Mouse (Mus musculus) hindbrain, embryonic 15.5 days (tissue): ENCODE measurements around the gene Rcor1. TPM values are rescaled to one million over a fixed set of nuclear protein-coding genes. Genes with fewer than 3 reads are reported as not detected.

Experiments
- ATAC-seq: fragments of 200-750 bp; cut with Nextera tagmentation; 2 replicates; pipeline ENCODE4 v1.8.0; 2017; ENCODE audit warnings: low read depth, moderate number of reproducible peaks, moderate TSS enrichment; ENCODE audit not compliant: low FRiP score
- H3K27ac ChIP-seq: fragments of 300-500 bp; sonication (generic); replicated peaks from 2 replicates; pipeline ENCODE4 v1.5.1; 2015; ENCODE audit warnings: mild to moderate bottlenecking, inconsistent platforms
- H3K27me3 ChIP-seq: fragments of 300-500 bp; sonication (generic); 2 replicates; pipeline ENCODE4 v1.6.1; 2015; ENCODE audit warnings: control low read depth, inconsistent platforms
- H3K36me3 ChIP-seq: fragments of 300-500 bp; sonication (generic); 2 replicates; pipeline ENCODE4 v1.6.1; 2015; ENCODE audit warnings: control low read depth, inconsistent platforms
- H3K4me1 ChIP-seq: fragments of 300-500 bp; sonication (generic); replicated peaks from 2 replicates; pipeline ENCODE4 v1.6.1; 2015; ENCODE audit warnings: control low read depth, inconsistent platforms
- H3K4me2 ChIP-seq: fragments of 300-500 bp; sonication (generic); 2 replicates; pipeline ENCODE4 v1.6.1; 2015; ENCODE audit warnings: moderate library complexity, mild to moderate bottlenecking, inconsistent platforms
- H3K4me3 ChIP-seq: fragments of 300-500 bp; sonication (generic); 2 replicates; pipeline ENCODE4 v1.5.1; 2015; ENCODE audit warnings: mild to moderate bottlenecking, inconsistent platforms
- H3K9ac ChIP-seq: fragments of 300-500 bp; sonication (generic); 2 replicates; pipeline ENCODE4 v1.6.1; 2015; ENCODE audit warnings: inconsistent platforms
- H3K9me3 ChIP-seq: fragments of 300-500 bp; sonication (generic); 2 replicates; pipeline ENCODE4 v1.6.1; 2016; ENCODE audit warnings: control low read depth, inconsistent platforms
- WGBS: fragments of 180-500 bp; shearing (Covaris S2); methylation state at CpG from one replicate; pipeline ENCODE4 v1.1.7; 2015; 5-methylcytosine and 5-hydroxymethylcytosine counted together
- polyA plus RNA-seq: library from polyadenylated mRNA; unstranded; fragments of >200 nt; fragmentation: Nextera tagmentation; extraction: Ambion mirVana; gene quantifications from 2 replicates; pipeline ENCODE4 v1.2.1, GENCODE M21; 2015

Gene Rcor1
- polyA plus RNA-seq, 1 experiment from 2014 or later, result 5.7 TPM

GRCm38 (mm10) chr12:111119506-111120085, 80.4 kb downstream of the Rcor1 start:
- H3K27me3 ChIP-seq, result no peaks in the 10 kb centered on the region
- no peak for ATAC-seq
- no peak overlapping the region for H3K4me2 ChIP-seq
- no peak overlapping the region for H3K27ac ChIP-seq
- no peak overlapping the region for H3K4me3 ChIP-seq
- peaks cover 14% of the 10 kb centered on the region for H3K36me3 ChIP-seq
- no peaks in the 10 kb centered on the region for H3K9me3 ChIP-seq
- WGBS, result 90% methylated on average over 5 of the region's 5 CpGs
- H3K4me1 ChIP-seq, result peaks cover 4% of the 10 kb centered on the region
- H3K9ac ChIP-seq, result no peak overlapping the region

GRCm38 (mm10) chr12:111120976-111121645, 82.0 kb downstream of the Rcor1 start:
- Histone ChIP-seq H3K36me3 (peaks cover 14% of the 10 kb centered on the region), H3K4me1 (peaks cover 10% of the 10 kb centered on the region), H3K27ac (no peak overlapping the region), H3K4me2 (no peak overlapping the region), H3K9me3 (no peaks in the 10 kb centered on the region), H3K27me3 (no peaks in the 10 kb centered on the region), H3K4me3 (no peak overlapping the region), H3K9ac (no peak overlapping the region)
- WGBS, result 89% methylated on average over 9 of the region's 9 CpGs
- no peak for ATAC-seq

- no peak overlapping the region for H3K9ac ChIP-seq
- H3K4me1 ChIP-seq, result peaks cover 10% of the 10 kb centered on the region
- no peaks in the 10 kb centered on the region for H3K9me3 ChIP-seq
- no peak overlapping the region for H3K27ac ChIP-seq
- peaks cover 7% of the 10 kb centered on the region for H3K36me3 ChIP-seq
- no peak overlapping the region for H3K4me3 ChIP-seq
- no peak overlapping the region for H3K4me2 ChIP-seq
- no peaks in the 10 kb centered on the region for H3K27me3 ChIP-seq
- no peak for ATAC-seq
Observed at GRCm38 (mm10) chr12:111122332-111122852, 83.2 kb downstream of the Rcor1 start.

- H3K9ac ChIP-seq, result no peak overlapping the region
- H3K4me1 ChIP-seq, result peaks cover 10% of the 10 kb centered on the region
- peak overlapping the region; percentile 16; the same call in 1 of the 2 replicates for H3K4me2 ChIP-seq
- 53% methylated on average over 14 of the region's 14 CpGs for WGBS
- H3K4me3 ChIP-seq, result no peak overlapping the region
- H3K27me3 ChIP-seq, result no peaks in the 10 kb centered on the region
- no peaks in the 10 kb centered on the region for H3K36me3 ChIP-seq
- H3K27ac ChIP-seq, result peak overlapping the region; percentile 47; the same call in 1 of the 2 replicates
- ATAC-seq, result no peak
- H3K9me3 ChIP-seq, result no peaks in the 10 kb centered on the region
Observed at GRCm38 (mm10) chr12:111124601-111125260, 85.6 kb downstream of the Rcor1 start.

GRCm38 (mm10) chr12:111125666-111126065, 86.5 kb downstream of the Rcor1 start:
- Histone ChIP-seq H3K27me3 (no peaks in the 10 kb centered on the region), H3K27ac (no peak overlapping the region), H3K9me3 (no peaks in the 10 kb centered on the region), H3K4me3 (no peak overlapping the region), H3K36me3 (no peaks in the 10 kb centered on the region), H3K9ac (no peak overlapping the region), H3K4me2 (no peak overlapping the region), H3K4me1 (peaks cover 10% of the 10 kb centered on the region)
- no peak for ATAC-seq
- 74% methylated on average over 6 of the region's 6 CpGs for WGBS

- WGBS, result 65% methylated on average over 7 of the region's 7 CpGs
- Histone ChIP-seq H3K4me2 (no peak overlapping the region), H3K4me3 (no peak overlapping the region), H3K9me3 (no peaks in the 10 kb centered on the region), H3K36me3 (no peaks in the 10 kb centered on the region), H3K27ac (no peak overlapping the region), H3K9ac (no peak overlapping the region), H3K27me3 (no peaks in the 10 kb centered on the region), H3K4me1 (0 out of 2 replicates have a peak, but pooled peaks cover 3% of the 10 kb centered on the region)
- ATAC-seq, result no peak; the same call in 1 of the 2 replicates
Observed at GRCm38 (mm10) chr12:111134169-111134568, 95.0 kb downstream of the Rcor1 start.

GRCm38 (mm10) chr12:111134791-111135733, 95.9 kb downstream of the Rcor1 start:
- Histone ChIP-seq H3K4me3 (no peak overlapping the region), H3K9me3 (no peaks in the 10 kb centered on the region), H3K27me3 (no peaks in the 10 kb centered on the region), H3K27ac (peak overlapping the region; percentile 64), H3K4me2 (no peak overlapping the region), H3K9ac (no peak overlapping the region), H3K36me3 (no peaks in the 10 kb centered on the region), H3K4me1 (0 out of 2 replicates have a peak, but pooled peaks cover 3% of the 10 kb centered on the region)
- WGBS, result 63% methylated on average over 19 of the region's 19 CpGs
- peak; percentile 69 for ATAC-seq

GRCm38 (mm10) chr12:111135953-111136352, 96.8 kb downstream of the Rcor1 start:
- no peak overlapping the region for H3K4me3 ChIP-seq
- H3K27me3 ChIP-seq, result no peaks in the 10 kb centered on the region
- H3K9ac ChIP-seq, result no peak overlapping the region
- ATAC-seq, result no peak
- H3K9me3 ChIP-seq, result no peaks in the 10 kb centered on the region
- H3K4me2 ChIP-seq, result no peak overlapping the region
- H3K27ac ChIP-seq, result no peak overlapping the region; the same call in 1 of the 2 replicates
- 0 out of 2 replicates have a peak, but pooled peaks cover 3% of the 10 kb centered on the region for H3K4me1 ChIP-seq
- no peaks in the 10 kb centered on the region for H3K36me3 ChIP-seq
- WGBS, result 67% methylated on average over 3 of the region's 3 CpGs

GRCm38 (mm10) chr12:111137079-111137478, 97.9 kb downstream of the Rcor1 start:
- no peak overlapping the region for H3K27ac ChIP-seq
- H3K9ac ChIP-seq, result no peak overlapping the region
- no peaks in the 10 kb centered on the region for H3K36me3 ChIP-seq
- no peaks in the 10 kb centered on the region for H3K9me3 ChIP-seq
- H3K27me3 ChIP-seq, result no peaks in the 10 kb centered on the region
- 70% methylated on average over 2 of the region's 2 CpGs for WGBS
- H3K4me1 ChIP-seq, result 0 out of 2 replicates have a peak, but pooled peaks cover 3% of the 10 kb centered on the region
- no peak for ATAC-seq
- H3K4me2 ChIP-seq, result no peak overlapping the region
- H3K4me3 ChIP-seq, result no peak overlapping the region

GRCm38 (mm10) chr12:111143005-111143508, 103.9 kb downstream of the Rcor1 start:
- WGBS, result 5% methylated on average over 12 of the region's 12 CpGs
- H3K36me3 ChIP-seq, result no peaks in the 10 kb centered on the region
- H3K27ac ChIP-seq, result peak overlapping the region; percentile 79
- H3K27me3 ChIP-seq, result no peaks in the 10 kb centered on the region
- no peaks in the 10 kb centered on the region for H3K9me3 ChIP-seq
- no peak overlapping the region for H3K9ac ChIP-seq
- peak overlapping the region; percentile 36 for H3K4me2 ChIP-seq
- no peak overlapping the region for H3K4me3 ChIP-seq
- peaks cover 31% of the 10 kb centered on the region for H3K4me1 ChIP-seq
- peak; percentile 74 for ATAC-seq

- Histone ChIP-seq H3K9ac (no peak overlapping the region), H3K27ac (peak overlapping the region; percentile 79), H3K9me3 (no peaks in the 10 kb centered on the region), H3K4me1 (peaks cover 31% of the 10 kb centered on the region), H3K4me2 (peak overlapping the region; percentile 36), H3K4me3 (no peak overlapping the region), H3K36me3 (no peaks in the 10 kb centered on the region), H3K27me3 (no peaks in the 10 kb centered on the region)
- peak; percentile 58 for ATAC-seq
- WGBS, result 47% methylated on average over 16 of the region's 16 CpGs
Observed at GRCm38 (mm10) chr12:111143509-111144063, 104.4 kb downstream of the Rcor1 start.
